Mouse (Mus musculus) embryo, embryonic 9.5 days (tissue): ENCODE results near the gene Cacnb4.

Experiments used
- DNase-seq: peaks from one replicate; pipeline ENCODE4 v3.0.0-alpha.2; 2017; ENCODE audit errors: extremely low spot score

The Cacnb4 gene

DNA sequence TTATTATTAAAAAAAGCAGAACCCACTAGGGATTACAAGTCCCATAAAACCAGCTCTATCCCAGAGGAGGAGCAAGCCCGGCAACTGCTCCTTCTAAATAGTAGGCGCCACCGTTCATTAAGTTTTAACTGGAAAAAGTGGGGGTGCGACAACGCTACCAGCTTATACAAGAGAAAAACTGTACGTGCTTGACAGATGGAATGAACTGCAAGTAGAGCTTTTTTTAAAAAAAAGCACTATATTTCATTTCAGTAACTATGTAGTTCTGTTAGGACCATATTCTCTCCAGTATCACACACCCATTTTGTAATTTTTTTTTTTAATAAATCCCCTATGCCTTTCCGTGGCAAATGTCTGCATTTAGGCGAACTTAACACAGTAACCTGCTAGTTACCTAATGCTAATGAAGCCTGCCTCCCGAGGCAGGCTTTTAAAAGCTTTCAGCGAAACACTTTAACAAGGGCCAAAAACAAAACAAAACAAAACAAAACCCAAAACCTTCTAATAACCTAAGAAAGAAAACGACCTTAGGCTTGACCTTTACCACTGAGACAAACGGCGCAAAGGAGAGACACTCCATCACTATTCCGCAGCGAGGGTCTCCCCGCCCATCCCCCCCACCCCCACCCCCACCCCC, 252.9 kb downstream of the Cacnb4 start:
- no peak for DNase-seq

DNA sequence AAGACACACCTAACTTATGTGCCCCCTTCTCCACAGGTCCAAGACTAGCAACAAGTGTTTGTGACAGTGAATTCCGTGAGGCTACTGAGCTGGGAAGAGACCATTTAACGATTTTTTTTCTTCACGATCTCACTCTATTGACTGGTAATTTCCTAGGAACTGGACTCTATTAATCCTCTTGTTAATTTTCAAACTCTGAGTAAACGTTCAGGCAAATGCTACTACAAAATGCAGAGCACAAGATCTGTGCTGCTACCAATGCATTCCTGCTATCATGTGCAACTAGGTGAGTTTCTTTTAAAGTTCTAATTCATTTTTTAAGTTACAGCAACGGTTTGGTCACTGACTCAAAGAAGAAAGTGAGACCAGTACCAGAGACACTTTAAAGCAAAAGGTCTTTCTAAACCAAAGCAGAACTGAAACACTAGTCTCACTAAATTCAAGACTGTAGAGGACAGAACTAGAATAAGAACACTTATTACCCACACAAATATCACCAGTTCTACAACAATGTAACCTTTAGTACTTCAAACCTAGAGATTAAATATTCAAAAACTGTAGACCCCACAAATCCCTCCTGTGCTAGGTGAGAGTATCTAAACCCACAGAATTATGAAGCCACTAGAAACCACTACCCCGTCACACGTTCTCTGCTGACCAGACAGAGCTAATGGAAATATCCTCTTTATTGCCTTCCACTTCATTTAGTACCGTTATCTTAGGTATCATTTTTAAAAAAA, 253.6 kb downstream of the Cacnb4 start:
- DNase-seq: no peak

DNA sequence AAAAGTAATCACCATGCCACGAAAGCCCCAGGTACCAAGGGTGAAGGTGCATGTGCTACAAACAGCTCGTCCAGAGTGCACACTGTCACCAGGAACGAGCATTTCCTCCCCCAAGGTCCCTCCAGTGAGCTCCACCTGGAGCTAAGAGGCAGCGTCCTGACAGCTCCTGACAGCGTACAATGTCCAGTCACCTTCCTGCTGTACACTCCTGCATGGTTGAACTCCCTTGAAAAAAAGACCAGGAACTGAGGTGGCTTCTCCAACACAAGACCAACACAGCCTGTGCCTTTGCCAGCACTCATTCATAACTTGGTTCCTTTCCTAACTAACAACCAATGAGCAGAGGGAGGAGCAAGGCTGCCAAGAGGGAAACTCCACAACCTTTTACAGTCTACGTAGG, 255.4 kb downstream of the Cacnb4 start:
- no peak for DNase-seq

DNA sequence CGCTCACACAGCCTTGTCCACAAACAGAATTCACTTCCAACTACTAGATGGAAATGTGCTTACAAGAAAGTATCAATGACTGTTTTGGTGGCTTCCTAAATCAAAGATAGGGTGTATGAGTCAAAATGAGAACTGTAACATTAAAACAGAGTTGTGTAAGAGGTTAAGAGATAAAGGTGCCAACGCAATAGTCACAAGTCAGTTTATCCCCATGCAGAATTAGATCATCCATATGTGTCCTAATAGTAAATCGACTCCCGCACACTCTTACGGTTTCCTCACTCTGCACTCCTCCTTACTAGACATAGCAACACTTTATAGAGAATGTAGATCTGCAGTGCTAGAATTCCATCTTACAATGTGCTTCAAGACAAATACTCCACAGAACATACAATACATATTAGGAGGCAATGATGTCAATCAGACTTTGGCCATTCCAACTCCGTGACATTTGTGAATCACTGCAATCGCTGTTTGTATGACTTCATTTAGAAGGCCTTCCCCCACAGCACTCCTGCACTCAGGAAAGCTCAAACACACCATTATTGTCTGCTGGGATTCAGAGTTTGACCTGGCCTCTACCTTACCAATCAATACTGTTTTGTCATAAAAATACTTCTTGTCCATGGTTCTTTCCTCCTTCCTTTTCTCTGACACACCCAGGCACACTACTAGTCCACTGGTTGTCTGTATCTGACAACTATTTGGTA, 256.5 kb downstream of the Cacnb4 start:
- DNase-seq: no peak

DNA sequence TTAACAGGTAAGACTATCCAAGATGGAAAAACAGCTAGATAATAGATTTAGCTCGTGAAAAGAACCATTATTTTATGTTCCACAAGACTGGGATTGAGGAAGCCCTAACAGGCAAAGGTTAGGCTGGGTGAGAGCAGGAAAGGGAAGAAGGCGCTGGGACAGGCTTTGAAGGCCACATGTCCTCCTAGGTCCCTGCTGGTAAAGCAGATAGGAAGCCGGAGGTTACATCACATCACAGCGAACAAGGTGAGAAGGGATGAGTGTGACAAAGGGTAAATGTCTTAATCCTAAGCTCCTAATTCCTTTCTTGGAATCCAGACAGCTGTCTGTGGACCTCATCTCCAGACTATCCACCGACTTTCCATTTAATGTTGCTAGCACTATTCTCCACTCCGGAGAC, 257.3 kb downstream of the Cacnb4 start:
- DNase-seq: no peak

DNA sequence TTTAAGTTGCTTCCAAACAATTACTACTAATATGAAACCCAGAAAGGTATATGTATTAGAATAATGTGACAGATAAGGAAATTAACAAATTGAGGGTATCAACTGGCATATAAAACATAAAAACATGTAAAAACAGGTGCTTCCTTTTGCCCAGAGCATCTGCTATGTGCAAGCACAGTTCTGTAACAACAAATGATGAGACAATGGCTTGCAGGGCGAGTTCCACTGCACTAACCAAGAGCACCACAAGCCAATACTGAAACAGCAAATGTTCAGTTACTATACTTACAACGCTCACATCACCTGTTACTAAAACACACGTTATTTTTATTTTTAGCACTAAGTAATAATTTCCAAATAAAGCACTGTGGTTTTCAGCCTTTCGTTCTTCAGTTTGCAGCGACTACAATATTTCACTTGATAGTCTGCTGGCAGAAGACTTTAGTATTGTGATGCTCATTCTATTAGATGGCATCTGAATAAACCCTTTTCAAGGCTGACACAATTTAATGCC, 264.1 kb downstream of the Cacnb4 start:
- DNase-seq: no peak

DNA sequence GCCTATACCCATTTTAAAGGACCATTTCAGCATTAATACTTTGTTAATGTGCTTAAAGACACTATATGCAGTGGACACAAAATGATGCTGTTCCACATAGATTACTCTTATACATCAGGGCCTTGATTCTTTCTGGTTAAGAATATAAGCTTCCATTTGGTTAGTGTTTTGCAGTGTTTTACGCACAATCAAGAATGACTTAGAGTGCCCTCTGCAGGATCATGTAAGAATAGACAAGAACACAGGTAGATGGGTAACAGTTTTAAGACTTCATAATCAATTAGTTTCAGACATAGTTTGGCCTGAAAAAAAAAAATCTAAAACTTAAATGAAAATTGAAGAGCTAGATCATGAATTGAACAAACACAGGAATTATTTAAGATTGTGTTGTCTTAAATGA, 270.2 kb downstream of the Cacnb4 start:
- DNase-seq: no peak

DNA sequence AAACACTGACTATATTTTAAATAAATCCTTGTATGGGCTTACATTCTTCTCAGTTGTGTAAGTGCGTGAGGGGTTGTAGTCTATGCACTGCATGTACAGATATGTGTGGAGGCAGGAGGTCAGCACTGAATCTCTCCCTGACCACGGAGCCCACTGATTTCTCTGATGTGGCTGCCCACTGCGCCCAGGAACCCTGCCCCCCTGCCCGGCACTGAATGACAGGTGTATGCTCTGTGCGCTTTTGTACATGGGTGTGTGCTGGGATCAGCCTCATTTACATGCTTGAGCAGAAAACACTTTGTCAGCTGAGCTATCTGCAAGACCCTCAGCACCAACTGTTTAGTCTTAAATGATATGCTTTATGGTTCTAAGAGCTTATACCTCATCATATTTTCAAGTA, 271.4 kb downstream of the Cacnb4 start:
- DNase-seq: no peak

DNA sequence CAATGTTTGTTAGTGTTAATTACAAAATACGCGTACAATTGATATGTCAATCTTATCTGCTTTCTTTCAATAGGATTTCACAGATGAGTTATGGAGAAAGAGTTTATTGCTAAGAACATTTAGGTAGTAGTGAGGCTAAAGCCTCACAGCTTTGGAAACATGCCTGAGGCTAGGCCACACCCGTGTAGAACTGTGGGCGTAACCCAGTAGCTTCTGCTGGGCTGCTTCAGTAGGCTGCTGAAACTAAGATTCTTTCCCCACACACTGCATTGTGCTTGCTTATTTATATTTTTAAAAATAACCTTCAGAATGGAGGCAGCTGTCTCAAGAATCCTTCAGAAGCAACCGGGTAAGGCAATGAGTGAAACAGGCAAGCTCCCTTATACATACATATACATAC, 282.1 kb downstream of the Cacnb4 start:
- DNase-seq: no peak

DNA sequence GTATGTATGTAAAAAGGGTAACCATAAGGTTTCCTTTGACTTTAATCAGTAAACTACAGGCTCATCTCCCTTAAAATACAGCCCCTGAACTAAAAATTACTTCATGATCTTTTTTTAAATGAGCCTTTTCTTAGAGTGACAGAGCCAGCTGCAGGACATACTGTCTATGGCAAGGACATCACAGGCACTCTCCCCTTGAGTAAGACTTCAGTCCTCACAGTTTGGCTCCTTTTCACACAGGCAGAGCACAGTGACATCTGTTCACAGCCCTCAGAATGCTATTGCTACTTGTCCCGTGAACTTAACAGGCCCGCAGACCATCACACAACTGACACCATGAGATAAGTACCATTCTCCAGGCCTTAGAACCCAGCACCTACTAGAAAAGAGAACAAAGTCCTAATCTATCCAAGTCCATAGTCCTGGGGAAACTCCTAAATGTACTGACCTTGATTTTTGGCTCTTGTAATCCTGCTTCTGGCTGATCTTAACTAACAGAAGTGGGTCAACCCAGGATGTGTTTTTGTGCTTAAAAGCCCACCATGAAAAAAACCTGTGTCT, 286.1 kb downstream of the Cacnb4 start:
- DNase-seq: no peak

DNA sequence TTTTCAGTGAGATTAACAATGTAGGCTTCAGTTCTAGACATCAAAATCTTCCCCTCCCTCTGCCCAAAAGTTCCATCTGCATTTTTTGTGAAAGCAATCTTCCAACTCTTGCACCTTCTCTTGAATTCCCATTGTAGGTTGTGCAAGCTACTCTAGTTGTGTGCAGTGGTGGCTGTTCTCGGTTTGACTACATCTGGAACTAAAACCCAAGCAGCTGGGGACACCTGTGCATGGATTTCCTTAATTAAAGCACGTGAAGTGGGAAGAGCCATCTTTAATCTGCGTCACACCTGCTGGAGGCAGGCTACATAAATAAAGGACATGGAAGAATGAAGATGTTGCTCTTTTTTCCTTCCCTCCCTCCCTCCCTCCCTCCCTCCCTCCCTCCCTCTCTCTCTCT, 286.7 kb downstream of the Cacnb4 start:
- DNase-seq: no peak

DNA sequence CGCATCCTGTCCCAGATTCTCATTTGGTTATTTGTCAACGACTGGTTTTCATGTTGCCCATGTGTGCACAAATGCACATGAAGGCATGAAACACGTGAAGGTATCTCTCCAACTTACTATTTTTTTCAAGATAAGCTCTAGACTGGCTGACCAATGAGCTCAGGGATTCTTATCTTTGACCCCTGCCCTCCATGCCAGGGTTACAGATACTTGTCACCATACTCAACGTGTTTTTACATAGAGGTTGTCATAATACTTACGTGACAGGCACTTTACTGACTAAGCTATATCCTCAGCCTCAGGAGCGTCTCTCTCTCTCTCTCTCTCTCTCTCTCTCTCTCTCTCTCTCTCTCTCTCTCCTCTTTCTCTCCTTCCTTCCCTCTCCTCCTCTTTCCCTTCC, 290.2 kb downstream of the Cacnb4 start:
- DNase-seq: no peak

DNA sequence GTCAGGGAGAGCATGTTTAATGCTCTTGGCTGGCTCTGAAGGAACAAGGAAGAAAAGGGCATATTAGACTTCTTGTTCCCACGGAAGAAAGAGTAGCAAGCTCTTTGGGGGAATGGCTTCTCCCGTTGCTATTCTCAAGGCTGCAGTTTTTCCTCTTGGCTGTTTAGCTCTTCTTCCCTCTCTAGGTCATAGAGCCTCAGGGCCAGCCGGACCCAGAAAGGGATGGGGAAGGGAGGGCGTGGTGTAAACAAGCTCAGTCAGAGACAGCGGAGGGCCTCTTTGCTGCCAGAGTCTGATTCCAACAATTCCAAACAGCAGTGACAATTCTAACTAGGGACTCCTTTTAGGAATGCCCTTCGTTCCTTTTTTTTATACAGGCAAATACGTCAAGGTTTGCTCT, 290.6 kb downstream of the Cacnb4 start:
- no peak for DNase-seq

DNA sequence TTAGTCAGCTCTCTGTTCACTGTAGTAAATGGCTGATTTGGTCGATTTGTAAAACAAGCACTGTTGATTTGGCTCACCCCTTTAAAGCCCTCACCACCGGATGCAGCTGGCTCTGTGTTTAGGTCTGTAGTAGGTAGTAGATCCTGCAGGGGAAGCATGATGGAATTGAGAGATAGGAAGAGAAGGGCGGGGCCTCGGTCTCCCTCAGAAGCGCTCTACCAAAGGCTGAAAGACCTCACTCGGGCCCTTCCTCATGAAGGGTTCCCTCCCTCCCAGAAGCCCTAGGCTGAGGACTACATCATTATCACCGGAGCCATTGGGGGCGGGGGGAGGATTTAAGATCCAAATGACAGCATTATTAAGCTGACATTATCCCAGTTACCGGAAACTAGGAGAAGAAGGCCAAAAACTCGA, 297.8 kb downstream of the Cacnb4 start:
- DNase-seq: no peak

DNA sequence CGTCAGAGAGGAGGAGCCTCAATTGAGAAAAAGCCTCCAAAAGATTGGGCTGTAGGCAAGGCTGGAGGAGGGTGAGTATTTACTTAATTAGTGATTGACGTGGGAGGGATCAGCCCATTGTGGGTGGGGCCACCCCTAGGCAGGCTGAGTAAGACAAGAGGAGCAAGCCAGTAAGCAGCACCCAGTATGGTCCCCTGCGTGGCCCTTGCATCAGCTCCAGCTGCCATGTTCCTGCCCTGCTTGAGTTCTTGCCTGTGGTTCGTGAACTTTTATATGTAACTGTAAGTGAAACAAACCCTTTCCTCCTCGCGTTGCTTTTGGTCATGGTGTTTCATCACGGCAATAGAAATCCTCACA, 298.2 kb downstream of the Cacnb4 start, which contains the start of gene Neb:
Gene Neb (minus strand): TSS at position 27 of the 357 bp plus-strand sequence.
- peak; percentile 13 for DNase-seq
